Mouse (Mus musculus) ovary, adult 2 months (tissue): ENCODE data around the gene Iqcf4. TPM values are rescaled to one million over a fixed set of nuclear protein-coding genes. Genes with fewer than 3 reads are reported as not detected.

Source experiments
- polyA plus RNA-seq: library from polyadenylated mRNA; depleted of rRNA; stranded (reverse); fragments of >200 nt; gene quantifications from 2 replicates; pipeline ENCODE4 v1.2.3, GENCODE M21; 2012; rRNA removed

Iqcf4 gene
- polyA plus RNA-seq: not detected in 2 replicates

GRCm38 (mm10) chr9:106570896-106571295 is at the start of gene Iqcf4:
Gene Iqcf4 (minus strand): TSS chr9:106570996.

GRCm38 (mm10) chr9:106561531-106561930 is 9.3 kb downstream of the Iqcf4 start, which contains the start of gene Iqcf3:
Gene Iqcf3 (minus strand): TSS chr9:106561631.

Other genes with a start within 250 kb of the Iqcf4 start
- 97.9 and 108 TPM in 2 replicates for gene Dusp7, start 202.4 kb downstream of the Iqcf4 start, polyA plus RNA-seq
- 538 and 675 TPM in 2 replicates for gene Rpl29, start 141.5 kb downstream of the Iqcf4 start, polyA plus RNA-seq
- gene Acy1, start 132.7 kb downstream of the Iqcf4 start, polyA plus RNA-seq: 12.2 and 14.4 TPM in 2 replicates
- gene Abhd14b, start 123.5 kb downstream of the Iqcf4 start, polyA plus RNA-seq: 82.2 and 85.2 TPM in 2 replicates
- 51.4 and 72.2 TPM in 2 replicates for gene Abhd14a, start 123.3 kb downstream of the Iqcf4 start, polyA plus RNA-seq
- 111 and 115 TPM in 2 replicates for gene Pcbp4, start 117.7 kb downstream of the Iqcf4 start, polyA plus RNA-seq
- gene Gpr62, start 105.1 kb downstream of the Iqcf4 start, polyA plus RNA-seq: 0.51 and 1.4 TPM in 2 replicates
- 53.8 and 62.4 TPM in 2 replicates for gene Rrp9, start 95.0 kb downstream of the Iqcf4 start, polyA plus RNA-seq
- 47.6 and 53.3 TPM in 2 replicates for gene Parp3, start 94.0 kb downstream of the Iqcf4 start, polyA plus RNA-seq
- gene Iqcf1, start 71.0 kb downstream of the Iqcf4 start, polyA plus RNA-seq: 0.41 TPM in 1 of 2 replicates, not detected in the other
- not detected in 2 replicates for gene Iqcf5, start 56.4 kb downstream of the Iqcf4 start, polyA plus RNA-seq
- not detected in 2 replicates for gene Iqcf3, start 9.4 kb downstream of the Iqcf4 start, polyA plus RNA-seq
- gene Iqcf6, start 55.6 kb upstream of the Iqcf4 start, polyA plus RNA-seq: not detected in 2 replicates
- gene Grm2, start 85.1 kb upstream of the Iqcf4 start, polyA plus RNA-seq: 6.0 and 10.2 TPM in 2 replicates
- gene Tex264, start 114.9 kb upstream of the Iqcf4 start, polyA plus RNA-seq: 138 and 143 TPM in 2 replicates
- gene Rad54l2, start 218.2 kb upstream of the Iqcf4 start, polyA plus RNA-seq: 37.2 and 50.0 TPM in 2 replicates